Comparison of ENCODE assay signal across 21 mouse cellular contexts in genomic region chr15:83473251-83473650, GRCm38 (mm10). TPM values are rescaled to one million over a fixed set of nuclear protein-coding genes. Genes with fewer than 3 reads are reported as not detected.
DNase-seq lines count a peak whose midpoint lies in the region; ATAC-seq and TF ChIP-seq lines count a peak whose summit lies in the region.
"Had no signal": no experiment of that assay in that cellular context is flagged by ENCODE, and none has a peak within 500 bp of the region (broad histone marks: within the 10 kb centered on the region; RNA-seq: fewer than 3 reads in every experiment).

No protein-coding gene starts in this region.

- H3K27ac ChIP-seq in heart, postnatal 0 days (ENCODE audit: low read depth): peak overlapping the region; percentile 74; the same call in 1 of the 2 replicates
- 0 out of 2 replicates have a peak overlapping the region, but pooled peaks have one; percentile 83 for H3K27ac ChIP-seq in stomach, embryonic 15.5 days
- H3K27ac ChIP-seq in stomach, postnatal 0 days (replicated peaks): no peak overlapping the region; the same call in 1 of the 2 replicates
- peak overlapping the region; percentile 75 for H3K27ac ChIP-seq in liver, embryonic 15.5 days (replicated peaks)
- H3K27ac ChIP-seq in lung, postnatal 0 days (ENCODE audit: low read length): no peak overlapping the region
- H3K27ac ChIP-seq in forebrain, embryonic 11.5 days (ENCODE audit: low read depth, low read length): no peak overlapping the region
- H3K27ac ChIP-seq: embryonic facial prominence, embryonic 12.5 days; hindbrain, embryonic 15.5 days; midbrain, embryonic 15.5 days had no signal

- ATAC-seq in heart, postnatal 0 days (ENCODE audit: insufficient read depth, low read depth): no peak
- no peak for ATAC-seq in stomach, embryonic 15.5 days (ENCODE audit: insufficient read depth, low FRiP score, low read depth)
- ATAC-seq in stomach, postnatal 0 days (ENCODE audit: low FRiP score, low TSS enrichment): no peak
- ATAC-seq in liver, embryonic 15.5 days (ENCODE audit: insufficient read depth): no peak
- ATAC-seq in lung, postnatal 0 days: no peak
- no peak for ATAC-seq in forebrain, embryonic 11.5 days (replicated peaks; ENCODE audit: low FRiP score)
- ATAC-seq: forebrain, embryonic 14.5 days; midbrain, embryonic 15.5 days had no signal

- no peak overlapping the region for H3K4me3 ChIP-seq in heart, postnatal 0 days (ENCODE audit: low read depth, low read length)
- H3K4me3 ChIP-seq in stomach, embryonic 15.5 days (replicated peaks): no peak overlapping the region
- H3K4me3 ChIP-seq in stomach, postnatal 0 days (ENCODE audit: low read depth, low read length): no peak overlapping the region
- H3K4me3 ChIP-seq in liver, embryonic 15.5 days (replicated peaks): no peak overlapping the region
- H3K4me3 ChIP-seq in lung, postnatal 0 days (ENCODE audit: low read depth, low read length): no peak overlapping the region
- no peak overlapping the region for H3K4me3 ChIP-seq in forebrain, embryonic 11.5 days (ENCODE audit: low read depth, low read length)
- H3K4me3 ChIP-seq: embryonic facial prominence, embryonic 12.5 days; hindbrain, embryonic 15.5 days; intestine, embryonic 15.5 days; limb, embryonic 12.5 days; midbrain, embryonic 15.5 days had no signal

- H3K9me3 ChIP-seq in heart, postnatal 0 days (replicated peaks; ENCODE audit: control insufficient read depth, low read length): no peaks in the 10 kb centered on the region
- no peaks in the 10 kb centered on the region for H3K9me3 ChIP-seq in stomach, embryonic 15.5 days
- H3K9me3 ChIP-seq in stomach, postnatal 0 days (ENCODE audit: control insufficient read depth, low read length): no peaks in the 10 kb centered on the region
- no peaks in the 10 kb centered on the region for H3K9me3 ChIP-seq in liver, embryonic 15.5 days (replicated peaks)
- H3K9me3 ChIP-seq in lung, postnatal 0 days (ENCODE audit: low read length): no peaks in the 10 kb centered on the region
- H3K9me3 ChIP-seq in forebrain, embryonic 11.5 days (ENCODE audit: control insufficient read depth, low read length): no peaks in the 10 kb centered on the region
- H3K9me3 ChIP-seq: embryonic facial prominence, embryonic 12.5 days; hindbrain, embryonic 15.5 days; intestine, embryonic 15.5 days; limb, embryonic 12.5 days; midbrain, embryonic 15.5 days had no signal

- no peak for TF ChIP-seq CTCF in heart, postnatal 0 days (IDR thresholded peaks at IDR 0.05; ENCODE audit: low read depth)
- TF ChIP-seq CTCF in stomach, postnatal 0 days (IDR thresholded peaks at IDR 0.05; ENCODE audit: low read depth): no peak
- no peak for TF ChIP-seq CTCF in lung, postnatal 0 days (IDR thresholded peaks at IDR 0.05)

- no peaks in the 10 kb centered on the region for H3K27me3 ChIP-seq in heart, postnatal 0 days (ENCODE audit: control insufficient read depth, insufficient read depth, low read length)
- H3K27me3 ChIP-seq in stomach, embryonic 15.5 days (replicated peaks): no peaks in the 10 kb centered on the region
- no peaks in the 10 kb centered on the region for H3K27me3 ChIP-seq in stomach, postnatal 0 days (ENCODE audit: control insufficient read depth, insufficient read depth, low read length)
- H3K27me3 ChIP-seq in liver, embryonic 15.5 days: peaks cover 18% of the 10 kb centered on the region
- H3K27me3 ChIP-seq in lung, postnatal 0 days (replicated peaks; ENCODE audit: insufficient read depth, low read length): no peaks in the 10 kb centered on the region
- no peaks in the 10 kb centered on the region for H3K27me3 ChIP-seq in forebrain, embryonic 11.5 days (ENCODE audit: control insufficient read depth, insufficient read depth, low read length)
- H3K27me3 ChIP-seq: embryonic facial prominence, embryonic 12.5 days; hindbrain, embryonic 15.5 days; intestine, embryonic 15.5 days; limb, embryonic 12.5 days; midbrain, embryonic 15.5 days had no signal

- H3K4me2 ChIP-seq in heart, postnatal 0 days (ENCODE audit: low read depth, low read length): no peak overlapping the region
- no peak overlapping the region for H3K4me2 ChIP-seq in stomach, embryonic 15.5 days
- no peak overlapping the region for H3K4me2 ChIP-seq in stomach, postnatal 0 days (replicated peaks; ENCODE audit: low read depth)
- H3K4me2 ChIP-seq in liver, embryonic 15.5 days: no peak overlapping the region
- no peak overlapping the region for H3K4me2 ChIP-seq in lung, postnatal 0 days (replicated peaks; ENCODE audit: low read depth, low read length)
- no peak overlapping the region for H3K4me2 ChIP-seq in forebrain, embryonic 11.5 days (ENCODE audit: low read depth, low read length, severe bottlenecking)
- H3K4me2 ChIP-seq: embryonic facial prominence, embryonic 12.5 days; hindbrain, embryonic 15.5 days; limb, embryonic 12.5 days; lung, embryonic 14.5 days; midbrain, embryonic 15.5 days had no signal

- no peak for TF ChIP-seq EP300 in heart, postnatal 0 days (IDR thresholded peaks at IDR 0.05; ENCODE audit: low read depth)
- no peak for TF ChIP-seq EP300 in stomach, postnatal 0 days (optimal IDR thresholded peaks at IDR 0.05)
- TF ChIP-seq EP300 in lung, postnatal 0 days (IDR thresholded peaks at IDR 0.05): no peak

- no peak for DNase-seq in heart, postnatal 0 days (ENCODE audit: low spot score)
- no peak for DNase-seq in heart, postnatal 10 days
- DNase-seq in stomach, postnatal 0 days (ENCODE audit: low spot score): no peak
- no peak for DNase-seq in lung, postnatal 0 days (ENCODE audit: low spot score)
- no peak for DNase-seq in forebrain, embryonic 11.5 days (ENCODE audit: low spot score)
- DNase-seq: cerebellum, adult 2 months; cerebellum, postnatal 25 days; layer of hippocampus, postnatal 36 days; lung, postnatal 36 days; right cerebral cortex, adult 18-20 months; right cerebral cortex, postnatal 4 days had no signal

- no peaks in the 10 kb centered on the region for H3K36me3 ChIP-seq in heart, postnatal 0 days (replicated peaks; ENCODE audit: control insufficient read depth, insufficient read depth, low read length)
- no peaks in the 10 kb centered on the region for H3K36me3 ChIP-seq in stomach, embryonic 15.5 days
- no peaks in the 10 kb centered on the region for H3K36me3 ChIP-seq in stomach, postnatal 0 days (ENCODE audit: control insufficient read depth, insufficient read depth, low read length)
- H3K36me3 ChIP-seq in liver, embryonic 15.5 days (replicated peaks): no peaks in the 10 kb centered on the region
- H3K36me3 ChIP-seq in lung, postnatal 0 days (ENCODE audit: insufficient read depth, low read length): no peaks in the 10 kb centered on the region
- no peaks in the 10 kb centered on the region for H3K36me3 ChIP-seq in forebrain, embryonic 11.5 days (ENCODE audit: control insufficient read depth, insufficient read depth, low read length)
- H3K36me3 ChIP-seq: embryonic facial prominence, embryonic 12.5 days; hindbrain, embryonic 15.5 days; intestine, embryonic 15.5 days; limb, embryonic 12.5 days; midbrain, embryonic 15.5 days had no signal

- WGBS in heart, postnatal 0 days: 75% methylated on average over 1 of the region's 1 CpGs
- 85% methylated on average over 1 of the region's 1 CpGs for WGBS in stomach, embryonic 15.5 days
- WGBS in stomach, postnatal 0 days: 85% methylated on average over 1 of the region's 1 CpGs
- 55% methylated on average over 1 of the region's 1 CpGs for WGBS in liver, embryonic 15.5 days (ENCODE audit: insufficient replicate concordance)
- WGBS in lung, postnatal 0 days: 61% methylated on average over 1 of the region's 1 CpGs
- WGBS in forebrain, embryonic 11.5 days: 92% methylated on average over 1 of the region's 1 CpGs

- intact Hi-C loops in heart, postnatal 10 days (cut with DNase I): no loop called here

- H3K9ac ChIP-seq in heart, postnatal 0 days (replicated peaks; ENCODE audit: low read depth, low read length): no peak overlapping the region
- H3K9ac ChIP-seq in stomach, embryonic 15.5 days: no peak overlapping the region
- no peak overlapping the region for H3K9ac ChIP-seq in stomach, postnatal 0 days (ENCODE audit: low read length)
- H3K9ac ChIP-seq in liver, embryonic 15.5 days: no peak overlapping the region
- no peak overlapping the region for H3K9ac ChIP-seq in lung, postnatal 0 days (replicated peaks; ENCODE audit: low read depth)
- H3K9ac ChIP-seq in forebrain, embryonic 11.5 days (ENCODE audit: low read length): no peak overlapping the region
- H3K9ac ChIP-seq: embryonic facial prominence, embryonic 12.5 days; hindbrain, embryonic 15.5 days; intestine, embryonic 15.5 days; limb, embryonic 12.5 days; lung, embryonic 14.5 days; midbrain, embryonic 15.5 days had no signal

- peaks cover 44% of the 10 kb centered on the region for H3K4me1 ChIP-seq in heart, postnatal 0 days (ENCODE audit: control insufficient read depth, insufficient read depth)
- H3K4me1 ChIP-seq in stomach, embryonic 15.5 days: peaks cover 13% of the 10 kb centered on the region
- 0 out of 2 replicates have a peak, but pooled peaks cover 6% of the 10 kb centered on the region for H3K4me1 ChIP-seq in stomach, postnatal 0 days (replicated peaks; ENCODE audit: control insufficient read depth, insufficient read depth)
- H3K4me1 ChIP-seq in liver, embryonic 15.5 days (replicated peaks): peaks cover 25% of the 10 kb centered on the region
- H3K4me1 ChIP-seq in lung, postnatal 0 days (ENCODE audit: insufficient read depth, low read depth, low read length): no peaks in the 10 kb centered on the region
- no peaks in the 10 kb centered on the region for H3K4me1 ChIP-seq in forebrain, embryonic 11.5 days (replicated peaks; ENCODE audit: control insufficient read depth, insufficient read depth, low read length)
- H3K4me1 ChIP-seq: midbrain, embryonic 15.5 days had no signal

RNA-seq across cellular contexts. Expression of gene Pacsin2, which starts 8.8 kb away (rescaled TPM):
- 65.0 and 78.0 TPM in 2 replicates for total RNA-seq in heart, postnatal 0 days (2014; rRNA removed; ENCODE audit: low replicate concordance)
- polyA plus RNA-seq in heart, postnatal 0 days (2015; fragmentation: Nextera tagmentation; extraction: Ambion mirVana): 53.0 and 63.3 TPM in 2 replicates
- 100 to 1,000 TPM; 162 to 168 TPM for total RNA-seq in heart, postnatal 10 days (2021)
- 64.0 and 69.1 TPM in 2 replicates for polyA plus RNA-seq in stomach, embryonic 15.5 days (2015; fragmentation: Nextera tagmentation; extraction: Ambion mirVana)
- polyA plus RNA-seq in stomach, postnatal 0 days (2015; fragmentation: Nextera tagmentation; extraction: Ambion mirVana): 42.5 and 46.6 TPM in 2 replicates
- polyA plus RNA-seq in liver, embryonic 15.5 days (2015; fragmentation: Nextera tagmentation; extraction: Ambion mirVana): 46.7 and 50.5 TPM in 2 replicates
- 46.7 and 51.7 TPM in 2 replicates for polyA plus RNA-seq in lung, postnatal 0 days (2015; fragmentation: Nextera tagmentation; extraction: Ambion mirVana)
- 48.2 and 50.5 TPM in 2 replicates for polyA plus RNA-seq in forebrain, embryonic 11.5 days (2014; fragmentation: Nextera tagmentation; extraction: Ambion mirVana)

RNA-seq across cellular contexts. Expression of gene Ttll1, which starts 37.4 kb away (rescaled TPM):
- total RNA-seq in heart, postnatal 0 days (2014; rRNA removed; ENCODE audit: low replicate concordance): 5.8 and 10.7 TPM in 2 replicates
- polyA plus RNA-seq in heart, postnatal 0 days (2015; fragmentation: Nextera tagmentation; extraction: Ambion mirVana): 23.2 and 25.7 TPM in 2 replicates
- total RNA-seq in heart, postnatal 10 days (2021): 10 to 100 TPM; 36.9 to 37.0 TPM
- polyA plus RNA-seq in stomach, embryonic 15.5 days (2015; fragmentation: Nextera tagmentation; extraction: Ambion mirVana): 19.8 and 20.1 TPM in 2 replicates
- 10.2 and 11.4 TPM in 2 replicates for polyA plus RNA-seq in stomach, postnatal 0 days (2015; fragmentation: Nextera tagmentation; extraction: Ambion mirVana)
- polyA plus RNA-seq in liver, embryonic 15.5 days (2015; fragmentation: Nextera tagmentation; extraction: Ambion mirVana): 4.5 and 4.9 TPM in 2 replicates
- polyA plus RNA-seq in lung, postnatal 0 days (2015; fragmentation: Nextera tagmentation; extraction: Ambion mirVana): 13.8 and 13.9 TPM in 2 replicates
- polyA plus RNA-seq in forebrain, embryonic 11.5 days (2014; fragmentation: Nextera tagmentation; extraction: Ambion mirVana): 35.3 and 35.4 TPM in 2 replicates

RNA-seq across cellular contexts. Expression of gene Bik, which starts 53.4 kb away (rescaled TPM):
- total RNA-seq in heart, postnatal 0 days (2014; rRNA removed; ENCODE audit: low replicate concordance): 25.8 and 49.6 TPM in 2 replicates
- polyA plus RNA-seq in heart, postnatal 0 days (2015; fragmentation: Nextera tagmentation; extraction: Ambion mirVana): 33.8 and 37.7 TPM in 2 replicates
- 10 to 100 TPM; 19.4 to 19.7 TPM for total RNA-seq in heart, postnatal 10 days (2021)
- 5.8 TPM in 2 replicates for polyA plus RNA-seq in stomach, embryonic 15.5 days (2015; fragmentation: Nextera tagmentation; extraction: Ambion mirVana)
- polyA plus RNA-seq in stomach, postnatal 0 days (2015; fragmentation: Nextera tagmentation; extraction: Ambion mirVana): 4.2 and 5.2 TPM in 2 replicates
- 1.9 and 2.2 TPM in 2 replicates for polyA plus RNA-seq in liver, embryonic 15.5 days (2015; fragmentation: Nextera tagmentation; extraction: Ambion mirVana)
- polyA plus RNA-seq in lung, postnatal 0 days (2015; fragmentation: Nextera tagmentation; extraction: Ambion mirVana): 33.8 and 34.6 TPM in 2 replicates
- polyA plus RNA-seq in forebrain, embryonic 11.5 days (2014; fragmentation: Nextera tagmentation; extraction: Ambion mirVana): 2.3 and 2.5 TPM in 2 replicates
- total RNA-seq: left cerebral cortex, postnatal 10 days had no signal

Comparison
In these comparisons a context has a peak if more than half of its experiments do, and no peak if none do; other contexts are left out.
1. H3K27ac ChIP-seq: peak in heart, postnatal 0 days (single experiment), stomach, embryonic 15.5 days (single experiment) and liver, embryonic 15.5 days (single experiment); none in stomach, postnatal 0 days (single experiment), lung, postnatal 0 days (single experiment) and forebrain, embryonic 11.5 days (single experiment).